Mouse (Mus musculus) kidney, postnatal 0 days (tissue): ENCODE data around the gene Llgl2. TPM values are rescaled to one million over a fixed set of nuclear protein-coding genes. Genes with fewer than 3 reads are reported as not detected.
"Not testable (repeated sequence)": the region's sequence is repeated elsewhere in the genome, so short reads cannot be mapped to it uniquely, and the experiment has no call there.

Experiments
- ATAC-seq: fragments of 200-750 bp; cut with Nextera tagmentation; replicated peaks from 2 replicates; pipeline ENCODE4 v1.8.0; 2017; ENCODE audit warnings: low read depth, moderate number of reproducible peaks, moderate TSS enrichment, moderate library complexity; ENCODE audit not compliant: low FRiP score
- DNase-seq: peaks from one replicate; pipeline ENCODE4 v3.0.0-alpha.2; 2016; ENCODE audit warnings: low spot score
- H3K27ac ChIP-seq: fragments of 300-500 bp; sonication (generic); 2 replicates; pipeline ENCODE4 v1.5.1; 2014; ENCODE audit warnings: mild to moderate bottlenecking
- H3K27me3 ChIP-seq: fragments of 300-500 bp; sonication (generic); 2 replicates; pipeline ENCODE4 v1.6.1; 2014; ENCODE audit warnings: low read length, mixed read lengths; ENCODE audit not compliant: insufficient read depth
- H3K36me3 ChIP-seq: fragments of 300-500 bp; sonication (generic); 2 replicates; pipeline ENCODE4 v1.6.1; 2014; ENCODE audit warnings: low read length, mixed read lengths; ENCODE audit not compliant: insufficient read depth
- H3K4me1 ChIP-seq: fragments of 300-500 bp; sonication (generic); replicated peaks from 2 replicates; pipeline ENCODE4 v1.6.1; 2014; ENCODE audit warnings: antibody characterized with exemption, low read length, mixed read lengths; ENCODE audit not compliant: insufficient read depth
- H3K4me2 ChIP-seq: fragments of 300-500 bp; sonication (generic); 2 replicates; pipeline ENCODE4 v1.6.1; 2014; ENCODE audit warnings: mild to moderate bottlenecking, low read length, moderate library complexity, mixed read lengths
- H3K4me3 ChIP-seq: fragments of 300-500 bp; sonication (generic); replicated peaks from 2 replicates; pipeline ENCODE4 v1.5.1; 2014; ENCODE audit warnings: low read depth, low read length
- H3K9ac ChIP-seq: fragments of 300-500 bp; sonication (generic); 2 replicates; pipeline ENCODE4 v1.6.1; 2014; ENCODE audit warnings: low read depth, low read length
- H3K9me3 ChIP-seq: fragments of 300-500 bp; sonication (generic); replicated peaks from 2 replicates; pipeline ENCODE4 v1.6.1; 2016; ENCODE audit warnings: low read length, inconsistent platforms, mixed read lengths
- CTCF ChIP-seq: IDR thresholded peaks from 2 replicates; pipeline ENCODE4 v1.5.1; 2016; ENCODE audit warnings: antibody characterized with exemption, low read depth, mild to moderate bottlenecking, moderate library complexity
- WGBS: fragments of 180-500 bp; shearing (Covaris S2); extraction: QIAGEN DNeasy Blood & Tissue Kit; methylation state at CpG from one replicate; pipeline ENCODE4 v1.1.7; 2014; 5-methylcytosine and 5-hydroxymethylcytosine counted together
- polyA plus RNA-seq: library from polyadenylated mRNA; unstranded; fragments of >200 nt; fragmentation: Nextera tagmentation; extraction: Ambion mirVana; gene quantifications from 2 replicates; pipeline ENCODE4 v1.2.1, GENCODE M21; 2015

Gene Llgl2
- polyA plus RNA-seq, 1 experiment from 2014 or later = 61.2 TPM

- Histone ChIP-seq H3K27ac (peak overlapping the region; percentile 88), H3K9me3 (no peaks in the 10 kb centered on the region), H3K4me2 (0 out of 2 replicates have a peak overlapping the region, but pooled peaks have one; percentile 7), H3K27me3 (no peaks in the 10 kb centered on the region), H3K36me3 (peaks cover 17% of the 10 kb centered on the region), H3K4me1 (peaks cover 33% of the 10 kb centered on the region), H3K9ac (no peak overlapping the region), H3K4me3 (no peak overlapping the region)
- DNase-seq (peak; percentile 61), ATAC-seq (peak; percentile 86)
- no peak for TF ChIP-seq CTCF
- WGBS = 65% methylated on average over 5 of the region's 5 CpGs
Observed at GRCm38 (mm10) chr11:115843891-115844239, 20.0 kb downstream of the Llgl2 start.

- Histone ChIP-seq H3K9me3 (no peaks in the 10 kb centered on the region), H3K27me3 (no peaks in the 10 kb centered on the region), H3K4me3 (no peak overlapping the region), H3K4me2 (0 out of 2 replicates have a peak overlapping the region, but pooled peaks have one; percentile 7), H3K36me3 (peaks cover 19% of the 10 kb centered on the region), H3K27ac (peak overlapping the region; percentile 88), H3K4me1 (peaks cover 30% of the 10 kb centered on the region), H3K9ac (no peak overlapping the region)
- WGBS = 43% methylated on average over 8 of the region's 8 CpGs
- DNase-seq (no peak), ATAC-seq (peak; percentile 80)
- no peak for TF ChIP-seq CTCF
Observed at GRCm38 (mm10) chr11:115844240-115844639, 20.4 kb downstream of the Llgl2 start.

- no peaks in the 10 kb centered on the region for H3K27me3 ChIP-seq
- H3K4me3 ChIP-seq = no peak overlapping the region
- peaks cover 31% of the 10 kb centered on the region for H3K36me3 ChIP-seq
- H3K9me3 ChIP-seq = no peaks in the 10 kb centered on the region
- no peak overlapping the region for H3K9ac ChIP-seq
- DNase-seq (no peak), ATAC-seq (no peak)
- no peak overlapping the region for H3K4me2 ChIP-seq
- H3K4me1 ChIP-seq = peaks cover 23% of the 10 kb centered on the region
- H3K27ac ChIP-seq = no peak overlapping the region
- 98% methylated on average over 2 of the region's 2 CpGs for WGBS
- TF ChIP-seq CTCF = peak; percentile 28; the same call in 1 of the 2 replicates
Observed at GRCm38 (mm10) chr11:115845819-115846218, 22.0 kb downstream of the Llgl2 start.

- 72% methylated on average over 6 of the region's 6 CpGs for WGBS
- no peak for TF ChIP-seq CTCF
Observed at GRCm38 (mm10) chr11:115854674-115855073, 30.8 kb downstream of the Llgl2 start.

GRCm38 (mm10) chr11:115857146-115857545, 33.3 kb downstream of the Llgl2 start:
- H3K9ac ChIP-seq, H3K27ac ChIP-seq, H3K4me1 ChIP-seq, H3K4me2 ChIP-seq, ATAC-seq, H3K9me3 ChIP-seq, DNase-seq, H3K4me3 ChIP-seq: not testable (repeated sequence)
- Histone ChIP-seq H3K27me3 (peaks cover 16% of the 10 kb centered on the region), H3K36me3 (peaks cover 18% of the 10 kb centered on the region)
- 89% methylated on average over 4 of the region's 4 CpGs for WGBS

More at GRCm38 (mm10) chr11:115854674-115855073, 30.8 kb downstream of the Llgl2 start:
- Histone ChIP-seq H3K4me3 (no peak overlapping the region), H3K27me3 (peaks cover 16% of the 10 kb centered on the region), H3K9ac (no peak overlapping the region), H3K4me1 (0 out of 2 replicates have a peak, but pooled peaks cover 4% of the 10 kb centered on the region), H3K36me3 (peaks cover 30% of the 10 kb centered on the region), H3K9me3 (no peaks in the 10 kb centered on the region), H3K4me2 (no peak overlapping the region), H3K27ac (no peak overlapping the region)
- ATAC-seq (no peak), DNase-seq (no peak)

GRCm38 (mm10) chr11:115857936-115858335, 34.1 kb downstream of the Llgl2 start:
- peak overlapping the region; percentile 18; the same call in 1 of the 2 replicates for H3K9ac ChIP-seq
- DNase-seq = no peak
- H3K36me3 ChIP-seq = peaks cover 16% of the 10 kb centered on the region
- no peak overlapping the region for H3K4me2 ChIP-seq
- no peaks in the 10 kb centered on the region for H3K9me3 ChIP-seq
- H3K4me3 ChIP-seq = 0 out of 2 replicates have a peak overlapping the region, but pooled peaks have one; percentile 31
- H3K27ac ChIP-seq = no peak overlapping the region
- 49% methylated on average over 13 of the region's 13 CpGs for WGBS
- TF ChIP-seq CTCF = no peak
- 0 out of 2 replicates have a peak, but pooled peaks cover 4% of the 10 kb centered on the region for H3K4me1 ChIP-seq
- peaks cover 16% of the 10 kb centered on the region for H3K27me3 ChIP-seq
- no peak for ATAC-seq

GRCm38 (mm10) chr11:115858354-115858753, 34.5 kb downstream of the Llgl2 start, which contains the start of gene Myo15b:
Gene Myo15b (plus strand): TSS chr11:115858406.
- TF ChIP-seq CTCF = no peak
- H3K36me3 ChIP-seq = peaks cover 12% of the 10 kb centered on the region

More at GRCm38 (mm10) chr11:115858354-115858753, 34.5 kb downstream of the Llgl2 start, which contains the start of gene Myo15b:
- H3K9ac ChIP-seq = peak within 1 kb of the TSS; percentile 53
- 14% methylated on average over 27 of the region's 27 CpGs for WGBS
- H3K27me3 ChIP-seq = peaks cover 16% of the 10 kb centered on the region
- no peaks in the 10 kb centered on the region for H3K9me3 ChIP-seq
- H3K4me1 ChIP-seq = 0 out of 2 replicates have a peak, but pooled peaks cover 4% of the 10 kb centered on the region
- H3K27ac ChIP-seq = no peak within 1 kb of the TSS
- DNase-seq (no peak), ATAC-seq (no peak)
- peak within 1 kb of the TSS; percentile 31 for H3K4me3 ChIP-seq
- peak within 1 kb of the TSS; percentile 61 for H3K4me2 ChIP-seq
